Mouse (Mus musculus) G1E (cell line): Measurements from ENCODE around the gene Ndufs4. TPM values are rescaled to one million over a fixed set of nuclear protein-coding genes. Genes with fewer than 3 reads are reported as not detected.

ENCODE experiments used
- ATAC-seq: 2 replicates; pipeline ENCODE4 v1.8.0; 2016; ENCODE audit warnings: mild to moderate bottlenecking; ENCODE audit not compliant: insufficient number of reproducible peaks, poor library complexity, low FRiP score, severe bottlenecking; ENCODE audit errors: extremely low read depth
- DNase-seq: peaks from one replicate; pipeline ENCODE4 v3.0.0; 2012; ENCODE audit warnings: low spot score
- H3K27me3 ChIP-seq: 2 replicates; pipeline ENCODE4 v1.6.1; 2012; ENCODE audit warnings: mild to moderate bottlenecking, low read length, inconsistent platforms; ENCODE audit not compliant: insufficient read depth
- H3K36me3 ChIP-seq: replicated peaks from 2 replicates; pipeline ENCODE3; 2012; ENCODE audit warnings: mild to moderate bottlenecking, inconsistent platforms
- H3K4me1 ChIP-seq: 2 replicates; pipeline ENCODE4 v1.6.1; 2012; ENCODE audit warnings: low read depth, low read length, inconsistent platforms, mixed read lengths; ENCODE audit not compliant: insufficient read depth
- H3K4me3 ChIP-seq: 2 replicates; pipeline ENCODE4 v1.5.1; 2012; ENCODE audit warnings: low read depth, mild to moderate bottlenecking, inconsistent platforms, low read length, moderate library complexity, mixed read lengths
- H3K9me3 ChIP-seq: replicated peaks from 2 replicates; pipeline ENCODE4 v1.6.1; 2012; ENCODE audit warnings: inconsistent platforms
- CTCF ChIP-seq: IDR thresholded peaks from 2 replicates; pipeline ENCODE4 v1.5.1; 2012; ENCODE audit warnings: low read depth, low read length, inconsistent platforms, mixed read lengths
- GATA1 ChIP-seq: IDR thresholded peaks from 2 replicates; pipeline ENCODE4 v1.6.1; 2012; ENCODE audit warnings: borderline replicate concordance, low read length, inconsistent platforms, mixed read lengths
- GATA2 ChIP-seq: IDR thresholded peaks from 2 replicates; pipeline ENCODE4 v1.6.1; 2012; ENCODE audit warnings: low read depth, low read length, inconsistent platforms, borderline replicate concordance
- POLR2AphosphoS5 ChIP-seq: IDR thresholded peaks from 2 replicates; pipeline ENCODE4 v1.6.1; 2012; ENCODE audit warnings: low read depth, low read length, inconsistent platforms; ENCODE audit not compliant: insufficient replicate concordance
- TAL1 ChIP-seq: conservative IDR thresholded peaks from 2 replicates; pipeline ENCODE4 v1.6.1; 2012; ENCODE audit warnings: low read depth, low read length, inconsistent platforms, mixed read lengths
- polyA plus RNA-seq: library from polyadenylated mRNA; stranded (reverse); fragments of >175 nt; gene quantifications from 2 replicates; pipeline ENCODE4 v1.2.3, GENCODE M21; 2012
- total RNA-seq, 2 experiments: library from RNA; stranded (forward) in 1 of 2; stranded (reverse) in 1 of 2; fragments of 200-1000 nt in 1 of 2; fragments of >200 nt in 1 of 2; fragmentation: Nextera tagmentation in 1 of 2; gene quantifications; 2 replicates each; pipeline ENCODE4 v1.2.3; 2014 to 2017

The Ndufs4 gene
- total and polyA plus RNA-seq, 3 experiments: 6.9 to 99.9 (median 48.8) TPM

- Histone ChIP-seq H3K4me3 (no peak overlapping the region), H3K36me3 (no peaks in the 10 kb centered on the region), H3K4me1 (no peaks in the 10 kb centered on the region), H3K9me3 (no peaks in the 10 kb centered on the region), H3K27me3 (peaks cover 10% of the 10 kb centered on the region; the same call in 1 of the 2 replicates)
- ATAC-seq (no peak), DNase-seq (no peak)
- TF ChIP-seq CTCF (no peak), TAL1 (no peak)
Observed at GRCm38 (mm10) chr13:114260486-114261205, 127.4 kb downstream of the Ndufs4 start.

DNA sequence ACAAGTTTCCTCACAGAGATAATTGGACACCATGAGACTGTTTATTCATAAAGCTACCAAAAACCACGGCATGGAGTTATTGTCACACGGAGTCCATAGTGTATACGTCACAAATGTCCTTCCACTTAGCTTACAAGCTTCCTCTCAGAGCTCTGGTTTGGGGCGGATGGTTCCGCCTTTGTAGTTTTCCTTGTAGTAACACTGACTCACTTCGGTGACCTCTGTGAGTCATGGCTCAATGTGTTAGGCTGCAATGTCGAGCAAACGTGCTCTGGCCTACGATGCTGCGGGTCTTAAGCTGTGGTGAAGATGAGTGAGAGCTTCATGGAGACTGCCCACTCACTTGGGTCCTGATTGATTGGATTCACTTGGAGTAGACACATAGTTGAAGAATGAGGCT lies 133.4 kb downstream of the Ndufs4 start:
- Histone ChIP-seq H3K4me1 (no peaks in the 10 kb centered on the region), H3K4me3 (no peak overlapping the region), H3K9me3 (no peaks in the 10 kb centered on the region), H3K36me3 (no peaks in the 10 kb centered on the region), H3K27me3 (peaks cover 14% of the 10 kb centered on the region)
- TF ChIP-seq CTCF: no peak
- TF ChIP-seq POLR2AphosphoS5: no peak
- TF ChIP-seq TAL1: no peak
- TF ChIP-seq GATA2: no peak
- no peak for TF ChIP-seq GATA1
- DNase-seq: no peak
- no peak for ATAC-seq

Other genes with a start within 250 kb of the Ndufs4 start
- gene Fst, start 70.7 kb upstream of the Ndufs4 start, total RNA-seq (2014; fragmentation: Nextera tagmentation): not detected in 2 replicates
- 0.11 and 0.17 TPM in 2 replicates for gene Fst, start 70.7 kb upstream of the Ndufs4 start, total RNA-seq (2017)
- not detected in 2 replicates for gene Fst, start 70.7 kb upstream of the Ndufs4 start, polyA plus RNA-seq